Mouse (Mus musculus): ENCODE data around the gene Entr1.

Gene Entr1

DNA sequence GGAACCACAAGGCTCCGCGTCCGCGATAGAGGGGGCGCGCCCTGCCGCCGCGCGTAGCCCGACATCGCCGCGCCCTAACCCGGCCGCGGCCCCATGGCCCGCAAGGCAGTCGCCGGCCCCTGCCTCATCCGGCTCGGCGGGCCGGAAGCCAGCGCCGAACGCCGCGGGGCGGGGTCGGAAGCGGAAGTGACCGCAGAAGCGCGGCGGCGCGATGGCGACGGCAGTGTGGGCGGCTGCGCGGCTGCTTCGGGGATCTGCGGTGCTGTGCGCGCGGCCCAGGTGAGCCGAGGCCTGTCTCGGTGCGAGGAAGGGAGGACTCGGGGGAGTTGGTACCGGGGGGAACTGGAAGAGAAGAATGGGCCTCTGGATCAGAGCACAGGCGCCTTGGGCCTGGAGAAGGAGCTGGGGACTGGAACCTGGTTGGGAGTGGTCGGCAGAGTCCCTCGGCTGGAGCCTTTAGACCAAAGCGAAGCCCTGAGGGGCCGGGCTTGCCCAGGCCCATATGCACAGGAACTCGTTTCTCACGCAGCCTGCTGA is at the start of gene Entr1, which contains the start of gene Pmpca:
Entr1 (minus strand) TSS at position 163 of the 537 bp plus-strand sequence.
Pmpca (plus strand) TSS at position 186 of the 537 bp plus-strand sequence.
- in situ Hi-C loops (cut with MboI, MseI), result no loop called here

DNA sequence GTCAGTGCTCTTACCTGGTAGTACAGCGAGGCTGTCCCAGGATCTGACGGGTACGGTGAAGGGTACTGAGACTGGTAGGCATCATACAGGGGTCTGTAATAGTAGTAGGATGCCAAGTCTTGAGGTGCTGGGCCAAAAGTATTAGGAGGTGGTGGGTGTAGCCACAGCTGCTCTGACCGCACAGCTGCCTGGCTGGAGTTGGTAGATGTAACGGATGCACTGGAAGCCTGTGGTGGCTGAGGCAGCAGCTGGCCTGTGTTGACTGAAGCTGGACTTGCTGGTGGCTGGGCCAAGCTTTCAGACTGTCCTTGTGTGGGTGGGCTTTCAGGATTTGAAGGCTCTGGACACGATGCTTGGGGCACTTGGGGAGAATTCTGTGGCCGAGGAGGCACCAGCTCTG is 49.3 kb upstream of the Entr1 start:
- in situ Hi-C loops (cut with MboI, MseI), result no loop called here

DNA sequence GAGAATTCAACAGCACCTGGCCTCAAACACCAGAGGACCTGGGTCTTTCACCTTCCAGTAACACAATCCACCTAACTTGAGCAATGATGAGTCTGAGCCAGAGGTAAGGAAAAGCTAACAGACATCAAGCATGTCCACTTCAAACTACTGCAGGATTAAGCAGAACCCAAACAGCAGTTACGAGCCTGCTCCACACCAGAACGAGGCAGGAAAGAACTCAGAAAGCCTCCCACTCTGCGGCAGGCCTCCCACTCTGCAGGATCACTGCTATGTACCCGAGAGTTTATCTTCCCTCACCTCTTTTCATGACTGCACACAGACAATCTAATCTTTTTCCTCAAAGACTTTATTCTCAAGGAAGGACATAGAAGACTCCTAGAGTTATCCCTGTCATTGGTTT is 48.1 kb upstream of the Entr1 start:
- in situ Hi-C loops (cut with MboI, MseI), result no loop called here

DNA sequence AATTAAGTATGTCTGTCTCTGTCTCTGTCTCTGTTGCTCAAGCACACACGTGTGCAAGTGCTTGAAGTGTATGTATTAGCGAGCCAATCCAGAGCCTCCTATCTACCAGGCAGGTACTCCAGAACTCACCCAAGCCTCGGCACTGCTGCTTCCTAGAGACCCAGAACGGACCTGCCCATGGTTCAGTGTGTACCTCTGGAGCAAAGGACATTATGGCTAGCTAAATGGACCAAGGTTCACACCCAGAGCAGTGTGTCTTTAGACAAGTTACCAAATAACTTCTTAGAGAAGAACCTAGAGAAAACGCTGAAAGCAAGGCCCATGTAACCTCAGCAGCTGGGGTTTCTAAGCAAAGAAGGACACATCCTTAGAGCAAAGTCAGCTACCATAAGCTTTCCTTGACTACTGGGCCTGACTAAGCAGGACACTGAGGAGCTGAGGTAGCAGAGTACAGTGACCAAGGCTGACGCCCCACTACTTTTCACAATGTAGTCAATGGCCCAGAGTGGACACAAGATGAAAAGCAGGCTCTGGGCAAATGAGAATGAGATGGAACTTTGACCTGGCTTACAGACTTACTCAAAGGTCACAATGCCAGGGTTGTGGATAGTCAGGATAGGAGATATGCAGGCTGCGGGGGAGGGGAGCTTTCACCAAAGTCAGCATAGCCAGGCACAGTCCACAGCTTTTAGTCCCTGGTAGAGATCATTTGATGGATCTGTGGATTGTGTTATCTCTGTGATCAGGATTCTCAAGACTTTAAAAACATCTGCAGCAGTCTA is 45.9 kb upstream of the Entr1 start:
- in situ Hi-C loops (cut with MboI, MseI), result no loop called here

DNA sequence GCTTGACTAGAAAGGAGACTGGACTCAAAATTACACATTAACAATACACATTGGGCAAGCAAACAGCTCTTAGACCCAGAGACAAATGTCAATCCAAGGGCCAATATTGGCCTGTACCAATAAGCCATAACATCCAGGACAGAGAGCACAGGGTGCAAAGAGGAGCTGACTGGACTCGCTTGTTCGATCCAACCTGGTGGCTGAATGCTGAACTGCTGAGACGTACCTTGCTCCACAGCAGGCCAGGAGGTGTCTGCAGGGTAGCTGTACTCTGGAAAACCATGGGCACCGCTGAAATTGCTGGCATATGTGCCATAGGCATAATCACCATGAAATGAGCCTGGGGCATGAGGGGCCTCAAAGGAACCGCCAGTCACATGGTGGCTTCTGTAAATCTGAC is 40.7 kb upstream of the Entr1 start:
- in situ Hi-C loops (cut with MboI, MseI), result no loop called here

DNA sequence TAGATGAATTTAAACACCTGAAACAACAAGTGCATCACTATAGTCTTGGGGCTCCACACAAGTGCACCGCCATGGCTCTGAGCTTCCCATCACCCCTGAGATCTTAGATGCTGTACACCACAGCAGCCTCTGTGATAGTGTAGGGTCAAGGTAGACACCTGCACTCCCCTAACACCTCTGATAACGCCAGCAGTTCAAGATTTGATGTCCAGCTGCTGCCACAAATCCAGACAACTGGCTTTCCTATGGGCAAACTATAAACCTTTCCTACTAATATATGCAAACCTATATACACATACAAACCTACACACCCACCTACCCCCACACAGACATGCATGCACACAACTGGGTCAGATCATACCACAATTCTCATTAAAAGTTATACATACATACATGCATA is 35.4 kb upstream of the Entr1 start:
- in situ Hi-C loops (cut with MboI, MseI), result no loop called here

DNA sequence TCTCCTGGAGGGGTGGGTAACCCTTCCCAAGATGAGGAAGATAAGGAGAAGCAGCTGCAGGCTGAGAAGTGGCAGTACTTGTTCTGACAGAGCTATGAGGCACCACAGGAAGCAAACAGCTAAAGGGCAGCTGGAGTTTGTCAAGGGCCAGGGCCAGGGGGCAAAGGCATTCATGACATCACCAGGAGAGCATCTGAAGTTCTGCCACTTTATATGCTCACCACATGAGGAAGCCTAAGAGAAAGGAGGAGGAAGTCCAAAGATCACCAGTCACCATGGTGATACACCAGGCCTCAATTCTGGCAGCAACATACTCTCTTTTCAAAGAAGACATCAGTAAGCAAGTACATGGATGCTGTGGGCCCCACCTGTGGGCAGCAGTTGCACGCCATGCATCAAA is 34.0 kb upstream of the Entr1 start:
- in situ Hi-C loops (cut with MboI, MseI), result no loop called here

DNA sequence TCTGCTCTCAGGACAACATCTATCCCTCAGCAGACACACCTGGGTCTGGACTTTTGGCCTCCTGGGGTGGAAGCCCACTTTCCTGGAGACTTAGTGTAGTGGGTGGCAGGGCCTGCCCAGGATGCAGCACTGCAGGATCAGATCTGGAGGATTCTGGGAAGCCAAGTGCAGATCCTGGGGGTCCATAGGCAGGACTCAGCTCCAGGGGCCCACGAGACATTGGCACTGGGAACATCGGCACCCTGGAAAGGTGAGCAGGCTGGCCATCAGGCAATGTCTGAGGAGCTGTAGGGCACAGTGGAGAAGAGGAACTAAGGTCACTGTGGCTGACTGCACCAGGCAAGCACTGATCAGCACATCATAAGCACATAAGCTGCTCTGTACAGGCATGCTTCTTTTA is 32.9 kb upstream of the Entr1 start:
- in situ Hi-C loops (cut with MboI, MseI), result no loop called here

DNA sequence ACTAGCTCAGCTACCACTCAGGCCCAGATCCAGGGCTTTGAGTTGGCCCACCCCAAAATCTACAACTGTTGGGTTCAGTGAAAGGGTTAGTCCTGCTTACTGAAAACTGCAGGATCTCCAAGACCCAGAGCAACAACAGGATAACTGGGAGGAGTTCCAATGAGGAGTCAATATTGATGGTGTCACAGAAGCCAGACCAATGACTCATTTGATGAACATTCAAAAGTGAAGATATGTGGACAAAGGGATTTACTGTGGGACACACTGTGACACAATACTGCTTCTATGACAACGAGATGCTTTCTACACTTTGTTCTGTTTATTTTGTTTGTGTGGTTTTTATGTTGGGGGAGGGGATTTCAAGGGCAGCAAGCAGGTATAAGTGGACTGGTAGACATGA is 29.0 kb upstream of the Entr1 start:
- in situ Hi-C loops (cut with MboI, MseI), result no loop called here

DNA sequence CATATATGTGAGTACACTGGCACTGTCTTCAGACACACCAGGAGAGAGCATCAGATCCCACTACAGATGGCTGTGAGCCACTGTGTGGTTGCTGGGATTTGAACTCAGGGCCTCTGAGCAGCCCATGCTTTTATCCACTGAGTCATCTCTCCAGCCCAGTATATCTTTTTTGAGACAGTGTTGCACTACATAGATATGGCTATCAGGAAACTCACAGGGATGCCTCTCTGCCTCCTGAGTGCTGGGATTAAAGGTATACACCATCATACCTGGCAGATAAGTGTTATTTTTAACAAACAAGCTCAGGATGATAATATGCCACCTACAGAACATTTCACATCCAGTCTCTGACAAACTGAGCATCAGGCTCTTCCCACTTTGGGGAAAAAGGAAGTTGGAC is 27.9 kb upstream of the Entr1 start:
- in situ Hi-C loops (cut with MboI, MseI), result no loop called here

DNA sequence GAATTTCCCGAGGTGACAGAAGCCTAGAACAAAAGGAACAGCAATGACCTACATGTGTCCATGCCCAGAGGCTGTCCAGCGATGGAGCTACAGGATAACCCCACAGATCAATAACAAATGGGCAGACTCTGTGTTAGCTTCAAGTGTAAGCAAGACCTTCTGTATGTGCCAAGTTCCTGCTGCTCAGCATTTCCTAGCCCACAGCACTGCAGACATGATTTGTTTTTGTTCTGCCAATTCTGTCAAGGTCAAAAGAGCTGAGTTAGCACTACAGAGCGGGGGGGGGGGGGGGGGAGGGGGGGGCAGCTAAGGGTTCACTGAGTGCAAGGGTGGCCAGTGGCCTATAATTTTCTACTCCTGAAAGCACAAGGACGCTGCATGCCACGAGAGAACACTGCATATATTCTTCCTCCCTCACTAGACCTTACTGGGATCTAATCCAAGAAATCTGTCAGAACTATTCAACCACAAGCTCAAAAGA is 21.9 kb upstream of the Entr1 start:
- in situ Hi-C loops (cut with MboI, MseI), result no loop called here

DNA sequence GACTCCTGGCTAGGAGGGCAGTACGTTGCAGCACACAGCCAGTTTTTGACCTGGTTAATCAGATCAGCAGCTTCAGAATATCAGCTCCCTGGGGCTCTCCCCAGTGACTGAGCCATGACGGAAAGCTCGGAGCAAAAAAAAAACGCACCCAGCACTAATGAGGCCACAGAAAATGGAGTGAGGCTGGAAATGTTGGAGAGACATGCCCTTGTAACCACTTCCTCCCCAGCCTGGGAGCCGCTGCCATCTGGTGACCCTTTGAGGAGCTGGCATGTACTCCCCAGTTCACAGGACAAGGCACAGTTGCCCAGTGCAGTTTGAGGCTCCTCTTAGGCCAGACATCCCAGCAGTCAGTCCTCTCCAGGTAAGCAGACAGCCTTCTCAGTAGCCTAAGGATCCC is 21.0 kb upstream of the Entr1 start:
- in situ Hi-C loops (cut with MboI, MseI), result no loop called here

DNA sequence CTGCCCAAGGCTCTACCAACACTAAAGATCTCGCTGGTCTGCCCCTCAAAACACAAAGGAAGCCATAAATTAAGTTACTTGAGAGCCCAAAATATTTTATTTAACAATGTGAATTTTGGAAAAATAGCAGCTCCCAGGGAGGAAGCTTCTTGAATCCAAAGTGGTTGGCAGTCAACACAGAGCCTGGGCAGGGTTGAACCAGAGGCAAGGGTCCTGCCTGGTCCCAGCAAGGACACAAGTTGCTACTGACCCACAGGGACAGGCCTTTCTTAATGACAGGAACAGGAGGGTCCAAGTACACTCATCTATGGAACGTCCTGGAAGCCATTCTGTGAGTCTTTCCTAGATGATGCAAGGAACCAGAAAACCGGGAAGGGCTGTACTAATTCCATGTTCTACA is 20.2 kb upstream of the Entr1 start:
- in situ Hi-C loops (cut with MboI, MseI), result no loop called here

DNA sequence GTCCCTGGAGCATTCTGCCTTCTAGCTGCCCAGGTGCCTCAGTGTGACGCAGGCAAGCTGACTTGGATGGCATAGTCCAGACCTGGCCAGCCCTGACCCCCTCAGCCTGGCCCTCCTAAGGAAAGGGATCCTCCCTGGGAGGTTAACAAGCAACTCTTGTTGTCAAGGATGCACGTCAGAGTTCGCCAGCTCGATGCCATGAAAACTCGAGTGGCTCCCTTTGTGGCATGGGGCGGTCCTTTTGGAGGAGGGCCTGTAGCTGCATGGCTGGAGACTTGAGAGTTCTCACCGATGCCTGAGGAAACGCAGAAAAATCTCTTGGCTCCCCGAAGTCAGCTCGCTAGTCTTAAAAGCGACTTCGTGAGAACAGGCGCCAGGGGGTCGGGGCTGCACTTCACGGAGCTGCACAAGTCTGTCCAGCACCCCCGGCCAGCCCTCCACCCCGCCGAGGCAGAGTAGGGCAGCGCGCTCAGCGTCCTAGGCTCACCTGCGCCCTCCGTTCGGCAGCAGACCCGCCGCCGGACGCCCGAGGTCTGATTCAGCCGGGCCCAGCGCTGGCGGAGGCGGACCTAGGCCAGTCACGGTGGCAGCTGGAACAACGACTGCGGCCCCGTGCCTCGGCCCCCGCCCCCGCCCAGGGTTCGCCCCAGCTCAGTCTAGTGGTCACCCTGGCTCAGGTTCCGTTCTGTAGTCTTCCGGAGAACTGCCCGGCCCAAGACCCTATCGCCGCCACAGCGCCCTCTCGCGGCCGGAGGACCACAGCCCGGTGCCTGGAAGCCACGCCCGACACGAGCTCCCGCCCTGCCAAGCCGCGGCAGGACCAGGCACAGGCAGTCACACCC is 19.6 kb upstream of the Entr1 start, which contains the start of gene Inpp5e:
Inpp5e (minus strand) TSS at position 689 of the 842 bp plus-strand sequence.
- in situ Hi-C loops (cut with MboI, MseI), result no loop called here

DNA sequence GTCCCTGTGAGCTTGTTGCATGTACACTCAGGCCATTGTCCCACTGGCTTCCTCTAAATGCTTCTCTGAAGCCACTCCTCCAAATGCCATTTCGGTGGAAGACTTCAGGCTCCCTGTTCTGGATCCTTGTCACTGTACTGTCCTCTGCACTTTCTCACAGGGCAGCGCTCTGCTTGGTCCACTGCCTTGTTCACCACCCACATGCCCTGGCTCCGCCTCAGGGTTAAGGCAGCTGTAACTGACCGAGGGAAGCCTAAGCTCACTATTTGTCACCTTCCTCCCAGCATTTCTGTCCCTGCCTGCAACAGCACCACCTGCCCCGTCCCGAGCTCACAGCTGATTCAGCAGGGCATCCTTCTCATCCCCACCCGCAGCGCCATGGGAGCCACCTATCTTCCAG is 14.2 kb upstream of the Entr1 start:
- in situ Hi-C loops (cut with MboI, MseI), result no loop called here

DNA sequence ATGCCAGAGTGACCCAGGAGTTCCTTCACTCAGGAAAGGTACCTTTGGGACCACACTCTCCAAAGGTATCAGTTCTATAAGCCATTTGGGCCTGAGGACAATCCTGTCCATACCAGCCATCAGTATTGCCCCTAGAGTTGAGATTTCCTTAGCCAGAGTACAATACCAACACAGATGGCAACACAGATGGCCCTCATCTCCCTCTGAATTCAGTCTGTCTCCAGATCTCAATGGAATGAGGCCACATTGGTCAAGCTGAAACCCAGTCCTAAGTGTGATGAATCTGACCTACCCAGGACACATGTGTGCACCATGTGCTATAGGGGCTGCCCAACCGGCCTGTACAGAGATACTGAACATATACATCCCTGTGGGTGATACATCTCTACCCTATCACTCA is 13.1 kb upstream of the Entr1 start:
- in situ Hi-C loops (cut with MboI, MseI), result no loop called here

DNA sequence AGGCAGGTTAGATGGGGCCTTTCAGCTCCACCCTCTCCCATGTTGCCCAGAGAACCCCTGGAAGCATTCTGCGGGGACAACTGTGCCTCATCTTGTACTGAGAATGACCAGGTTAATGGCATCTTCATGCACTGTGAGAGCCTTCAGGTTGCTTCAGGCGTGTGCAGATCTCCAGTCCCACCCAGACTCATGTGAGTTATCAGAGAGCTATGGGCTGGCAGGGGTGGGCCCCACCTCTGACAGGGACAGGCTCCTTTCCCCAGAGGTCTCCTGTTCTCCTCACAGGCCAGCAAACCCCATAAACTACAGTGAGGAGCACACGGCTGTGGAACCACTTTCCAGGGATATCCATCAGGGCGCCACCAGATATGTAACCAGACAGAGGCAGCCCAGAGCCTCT is 11.9 kb upstream of the Entr1 start:
- in situ Hi-C loops (cut with MboI, MseI), result no loop called here

DNA sequence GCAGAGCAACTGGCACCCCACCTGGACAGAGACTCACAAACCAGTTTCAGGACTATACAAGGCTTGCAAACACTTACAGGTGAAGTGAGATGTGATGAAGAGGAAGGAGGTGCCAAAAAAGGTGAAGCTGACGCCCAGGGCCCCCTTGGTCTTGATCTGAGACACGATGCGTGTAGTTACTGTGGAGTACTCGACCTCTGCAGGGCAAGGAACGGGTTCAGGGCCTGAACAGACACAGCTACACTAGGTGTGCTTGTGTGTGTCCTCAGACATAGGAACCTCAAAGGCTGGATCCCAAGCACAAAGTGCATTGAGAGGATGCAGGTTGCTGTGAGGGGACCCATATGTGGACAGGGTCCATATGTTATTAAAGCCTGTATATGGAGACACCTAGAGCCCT is 11.2 kb upstream of the Entr1 start:
- in situ Hi-C loops (cut with MboI, MseI), result no loop called here

DNA sequence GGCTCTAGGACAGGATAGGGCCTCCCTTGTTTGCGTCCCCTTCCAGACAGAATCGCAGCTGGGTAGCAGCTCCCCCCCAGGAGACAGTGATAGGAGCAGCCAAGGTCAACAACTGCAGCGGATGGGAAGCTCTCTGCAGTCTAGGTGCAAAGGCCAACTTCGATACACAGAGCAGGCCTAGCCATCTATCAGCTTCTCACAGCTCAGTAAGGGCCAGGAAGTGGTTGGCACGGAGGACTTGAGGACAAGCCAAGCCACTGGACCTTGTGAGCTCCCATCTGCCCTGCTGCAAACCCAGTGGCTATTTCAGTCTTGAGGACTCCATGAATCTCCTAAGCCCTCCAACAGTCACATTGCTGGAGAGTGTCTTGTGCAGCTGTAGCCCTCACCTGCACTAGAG is 10.5 kb upstream of the Entr1 start:
- in situ Hi-C loops (cut with MboI, MseI), result no loop called here

DNA sequence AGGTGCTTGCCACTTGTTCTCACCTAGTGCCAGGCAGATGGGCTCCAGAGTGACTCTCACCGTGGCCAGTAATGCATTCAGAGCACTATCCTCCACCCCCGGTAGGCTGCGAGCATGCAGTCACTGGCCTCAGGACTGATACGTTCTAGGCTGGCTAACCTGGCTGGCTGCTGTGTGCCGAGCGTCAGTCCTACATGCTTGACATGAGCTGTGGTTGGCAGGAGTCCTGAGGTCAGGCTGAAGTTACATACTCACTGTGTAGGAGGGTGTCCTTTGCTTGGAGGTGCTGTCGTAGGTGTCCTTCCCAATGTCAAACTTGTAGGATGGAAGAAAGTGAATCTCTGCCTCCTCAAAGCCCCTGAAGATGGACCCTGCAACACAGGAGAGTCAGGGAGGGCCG is 9.9 kb upstream of the Entr1 start:
- in situ Hi-C loops (cut with MboI, MseI), result no loop called here

DNA sequence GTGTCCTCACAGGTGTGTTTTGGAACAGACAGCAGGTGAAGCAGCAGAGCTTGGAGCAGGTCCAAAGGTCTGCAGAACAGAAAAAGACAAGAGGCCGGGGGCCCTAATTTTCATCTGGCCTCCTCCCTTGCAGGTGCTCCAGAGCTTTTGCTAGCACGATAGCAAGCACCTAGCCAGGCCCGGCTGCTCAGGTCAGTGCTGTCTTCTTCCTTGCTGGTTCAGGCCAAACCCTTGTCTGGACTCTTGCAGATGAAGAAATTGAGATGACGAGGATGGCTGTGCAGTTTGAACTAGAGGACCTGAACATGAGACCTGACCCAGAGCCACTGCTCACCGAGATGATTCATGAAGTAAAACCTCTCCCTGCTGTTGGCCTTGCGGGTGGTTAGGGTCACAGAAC is 2.5 kb upstream of the Entr1 start:
- in situ Hi-C loops (cut with MboI, MseI), result no loop called here

DNA sequence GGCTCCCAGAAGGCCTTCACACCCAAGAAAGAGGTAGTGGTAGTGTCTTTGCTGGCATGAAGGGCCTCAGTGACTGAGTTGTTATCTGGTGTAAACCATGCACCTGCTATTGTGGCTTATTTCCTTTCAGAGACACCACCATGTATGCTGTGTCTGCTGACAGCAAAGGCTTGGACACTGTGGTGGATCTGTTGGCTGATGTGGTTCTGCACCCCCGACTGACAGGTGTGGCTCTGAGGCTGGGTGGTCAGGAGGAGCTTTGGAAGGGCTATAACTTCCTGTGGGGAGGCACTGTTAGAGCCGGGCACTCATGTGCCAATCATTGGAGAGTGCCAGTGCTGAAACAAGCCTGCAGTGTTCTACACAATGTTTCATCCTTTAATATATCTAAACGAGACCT is 1.8 kb upstream of the Entr1 start:
- in situ Hi-C loops (cut with MboI, MseI), result no loop called here
